Mouse (Mus musculus) spleen, adult 2 months (tissue): Measurements from ENCODE around the gene Acat2.

ENCODE experiments used
- CTCF ChIP-seq: fragments of 200-500 bp; IDR thresholded peaks from 2 replicates; pipeline ENCODE4 v1.5.1; 2011; ENCODE audit warnings: mild to moderate bottlenecking, inconsistent platforms; ENCODE audit not compliant: insufficient read depth, insufficient read length, insufficient replicate concordance; ENCODE audit errors: extremely low read depth
- POLR2A ChIP-seq: fragments of 200-500 bp; IDR thresholded peaks from 2 replicates; pipeline ENCODE4 v1.6.1; 2011; ENCODE audit warnings: low read depth, low read length, inconsistent platforms

- TF ChIP-seq POLR2A (no peak), CTCF (no peak)
Measured at GRCm38 (mm10) chr17:12983988-12984387, 23.4 kb upstream of the Acat2 start.
